Mouse (Mus musculus) liver, embryonic 11.5 days (tissue): ENCODE data around the gene Midn. TPM values are rescaled to one million over a fixed set of nuclear protein-coding genes. Genes with fewer than 3 reads are reported as not detected.
A peak's percentile ranks its signal among the peaks of the same experiment; 100 is the strongest.

Experiments used
- ATAC-seq: fragments of 200-750 bp; cut with Nextera tagmentation; replicated peaks from 2 replicates; pipeline ENCODE4 v1.8.0; 2017; ENCODE audit warnings: moderate number of reproducible peaks, mild to moderate bottlenecking, moderate TSS enrichment, moderate library complexity; ENCODE audit not compliant: low FRiP score
- DNase-seq: peaks from one replicate; pipeline ENCODE4 v3.0.0-alpha.2; 2017; ENCODE audit warnings: low spot score
- H3K27ac ChIP-seq: fragments of 300-500 bp; sonication (generic); 2 replicates; pipeline ENCODE4 v1.5.1; 2014; ENCODE audit warnings: mild to moderate bottlenecking, low read depth, low read length, control low read depth
- H3K27me3 ChIP-seq: fragments of 300-500 bp; sonication (generic); replicated peaks from 2 replicates; pipeline ENCODE4 v1.6.1; 2014; ENCODE audit warnings: low read length, mixed read lengths; ENCODE audit not compliant: control insufficient read depth, insufficient read depth
- H3K36me3 ChIP-seq: fragments of 300-500 bp; sonication (generic); 2 replicates; pipeline ENCODE4 v1.6.1; 2014; ENCODE audit warnings: mild to moderate bottlenecking, low read length, moderate library complexity, mixed read lengths; ENCODE audit not compliant: control insufficient read depth, insufficient read depth
- H3K4me1 ChIP-seq: fragments of 300-500 bp; sonication (generic); replicated peaks from 2 replicates; pipeline ENCODE4 v1.6.1; 2014; ENCODE audit warnings: low read length, mixed read lengths; ENCODE audit not compliant: control insufficient read depth, insufficient read depth
- H3K4me2 ChIP-seq: fragments of 300-500 bp; sonication (generic); 2 replicates; pipeline ENCODE4 v1.6.1; 2014; ENCODE audit warnings: mild to moderate bottlenecking, control low read depth, moderate library complexity
- H3K4me3 ChIP-seq: fragments of 300-500 bp; sonication (generic); 2 replicates; pipeline ENCODE4 v1.5.1; 2014; ENCODE audit warnings: low read depth, low read length, control low read depth
- H3K9ac ChIP-seq: fragments of 300-500 bp; sonication (generic); 2 replicates; pipeline ENCODE4 v1.6.1; 2014; ENCODE audit warnings: low read depth, low read length, control low read depth
- H3K9me3 ChIP-seq: fragments of 300-500 bp; sonication (generic); 2 replicates; pipeline ENCODE4 v1.6.1; 2016; ENCODE audit warnings: low read length, inconsistent platforms, mixed read lengths; ENCODE audit not compliant: control insufficient read depth
- WGBS: fragments of 180-500 bp; shearing (Covaris S2); extraction: QIAGEN DNeasy Blood & Tissue Kit; methylation state at CpG from one replicate; pipeline ENCODE4 v1.1.7; 2014; 5-methylcytosine and 5-hydroxymethylcytosine counted together
- polyA plus RNA-seq: library from polyadenylated mRNA; unstranded; fragments of >200 nt; fragmentation: Nextera tagmentation; extraction: Ambion mirVana; gene quantifications from 2 replicates; pipeline ENCODE4 v1.2.1, GENCODE M21; 2014

Midn gene
- polyA plus RNA-seq, 1 experiment from 2014 or later, result 20.1 TPM

GRCm38 (mm10) chr10:80138553-80139438, 9.3 kb upstream of the Midn start, which contains the start of gene Atp5d:
Atp5d (plus strand) TSS chr10:80138632.
- H3K27me3 ChIP-seq, result peaks cover 34% of the 10 kb centered on the region
- H3K9ac ChIP-seq, result peak within 1 kb of the TSS; percentile 70
- DNase-seq (peak; percentile 71), ATAC-seq (0 out of 2 replicates have a peak, but pooled peaks have one; percentile 4)
- H3K27ac ChIP-seq, result peak within 1 kb of the TSS; percentile 62
- peak within 1 kb of the TSS; percentile 76 for H3K4me3 ChIP-seq
- H3K9me3 ChIP-seq, result no peaks in the 10 kb centered on the region
- H3K4me2 ChIP-seq, result peak within 1 kb of the TSS; percentile 100
- WGBS, result 0% methylated on average over 70 of the region's 94 CpGs
- H3K4me1 ChIP-seq, result peaks cover 44% of the 10 kb centered on the region
- peaks cover 5% of the 10 kb centered on the region for H3K36me3 ChIP-seq

- H3K27me3 ChIP-seq, result peaks cover 34% of the 10 kb centered on the region
- DNase-seq (no peak), ATAC-seq (0 out of 2 replicates have a peak, but pooled peaks have one; percentile 0)
- under 1% methylated on average over 10 of the region's 10 CpGs for WGBS
- H3K27ac ChIP-seq, result peak overlapping the region; percentile 62
- peaks cover 10% of the 10 kb centered on the region for H3K36me3 ChIP-seq
- H3K9ac ChIP-seq, result peak overlapping the region; percentile 70
- peaks cover 48% of the 10 kb centered on the region for H3K4me1 ChIP-seq
- peak overlapping the region; percentile 76 for H3K4me3 ChIP-seq
- H3K9me3 ChIP-seq, result no peaks in the 10 kb centered on the region
- H3K4me2 ChIP-seq, result peak overlapping the region; percentile 100
Measured at GRCm38 (mm10) chr10:80139439-80139775, 8.7 kb upstream of the Midn start.

- peak overlapping the region; percentile 80 for H3K4me3 ChIP-seq
- ATAC-seq (no peak), DNase-seq (no peak)
- H3K9me3 ChIP-seq, result no peaks in the 10 kb centered on the region
- no peak overlapping the region for H3K9ac ChIP-seq
- peak overlapping the region; percentile 88; the same call in 1 of the 2 replicates for H3K27ac ChIP-seq
- peak overlapping the region; percentile 100 for H3K4me2 ChIP-seq
- 74% methylated on average over 11 of the region's 11 CpGs for WGBS
- peaks cover 17% of the 10 kb centered on the region for H3K36me3 ChIP-seq
- peaks cover 34% of the 10 kb centered on the region for H3K27me3 ChIP-seq
- H3K4me1 ChIP-seq, result peaks cover 49% of the 10 kb centered on the region
Measured at GRCm38 (mm10) chr10:80139975-80140665, 8.0 kb upstream of the Midn start.

GRCm38 (mm10) chr10:80140666-80141035, 7.4 kb upstream of the Midn start, which contains the start of gene Cbarp:
Cbarp (minus strand) TSS chr10:80140835.
- H3K27me3 ChIP-seq, result peaks cover 31% of the 10 kb centered on the region
- H3K36me3 ChIP-seq, result peaks cover 22% of the 10 kb centered on the region
- peak within 1 kb of the TSS; percentile 80 for H3K4me3 ChIP-seq
- no peak for ATAC-seq
- H3K4me1 ChIP-seq, result peaks cover 54% of the 10 kb centered on the region
- H3K4me2 ChIP-seq, result peak within 1 kb of the TSS; percentile 100
- peak within 1 kb of the TSS; percentile 63 for H3K9ac ChIP-seq
- no peaks in the 10 kb centered on the region for H3K9me3 ChIP-seq
- peak within 1 kb of the TSS; percentile 88 for H3K27ac ChIP-seq
- 69% methylated on average over 10 of the region's 10 CpGs for WGBS
- no peak for DNase-seq

GRCm38 (mm10) chr10:80141243-80141642, 6.8 kb upstream of the Midn start:
- peaks cover 27% of the 10 kb centered on the region for H3K36me3 ChIP-seq
- H3K9me3 ChIP-seq, result no peaks in the 10 kb centered on the region
- peaks cover 26% of the 10 kb centered on the region for H3K27me3 ChIP-seq
- DNase-seq, result peak; percentile 96
- ATAC-seq, result peak; percentile 80
- H3K27ac ChIP-seq, result peak overlapping the region; percentile 88
- peak overlapping the region; percentile 63 for H3K9ac ChIP-seq
- 0% methylated on average over 29 of the region's 29 CpGs for WGBS
- H3K4me2 ChIP-seq, result peak overlapping the region; percentile 75
- H3K4me1 ChIP-seq, result peaks cover 60% of the 10 kb centered on the region
- H3K4me3 ChIP-seq, result peak overlapping the region; percentile 80

- Histone ChIP-seq H3K4me2 (peak overlapping the region; percentile 75), H3K36me3 (peaks cover 29% of the 10 kb centered on the region), H3K27me3 (peaks cover 19% of the 10 kb centered on the region), H3K9me3 (no peaks in the 10 kb centered on the region), H3K4me3 (peak overlapping the region; percentile 80), H3K27ac (peak overlapping the region; percentile 88), H3K4me1 (peaks cover 61% of the 10 kb centered on the region), H3K9ac (peak overlapping the region; percentile 90)
- 1% methylated on average over 43 of the region's 43 CpGs for WGBS
- ATAC-seq (peak; percentile 83), DNase-seq (peak; percentile 89)
Measured at GRCm38 (mm10) chr10:80141786-80142529, 6.1 kb upstream of the Midn start.

GRCm38 (mm10) chr10:80142530-80142925, 5.5 kb upstream of the Midn start:
- peak overlapping the region; percentile 88 for H3K27ac ChIP-seq

GRCm38 (mm10) chr10:80143664-80144063, 4.4 kb upstream of the Midn start:
- no peaks in the 10 kb centered on the region for H3K9me3 ChIP-seq
- peak overlapping the region; percentile 75 for H3K4me2 ChIP-seq
- WGBS, result 95% methylated on average over 7 of the region's 7 CpGs
- H3K9ac ChIP-seq, result no peak overlapping the region
- ATAC-seq, result no peak
- H3K4me1 ChIP-seq, result peaks cover 55% of the 10 kb centered on the region
- no peak for DNase-seq
- H3K27me3 ChIP-seq, result peaks cover 4% of the 10 kb centered on the region; the same call in 1 of the 2 replicates
- no peak overlapping the region for H3K27ac ChIP-seq
- H3K36me3 ChIP-seq, result peaks cover 29% of the 10 kb centered on the region
- peak overlapping the region; percentile 80 for H3K4me3 ChIP-seq

More at GRCm38 (mm10) chr10:80142530-80142925, 5.5 kb upstream of the Midn start:
- H3K4me2 ChIP-seq, result peak overlapping the region; percentile 75
- peaks cover 13% of the 10 kb centered on the region for H3K27me3 ChIP-seq
- ATAC-seq (peak; percentile 7; the same call in 1 of the 2 replicates), DNase-seq (no peak)
- peak overlapping the region; percentile 90 for H3K9ac ChIP-seq
- H3K4me1 ChIP-seq, result peaks cover 61% of the 10 kb centered on the region
- H3K36me3 ChIP-seq, result peaks cover 29% of the 10 kb centered on the region
- no peaks in the 10 kb centered on the region for H3K9me3 ChIP-seq
- H3K4me3 ChIP-seq, result peak overlapping the region; percentile 80
- WGBS, result 1% methylated on average over 15 of the region's 15 CpGs
